Mouse (Mus musculus): ENCODE results near the gene Gm10300. TPM values are rescaled to one million over a fixed set of nuclear protein-coding genes. Genes with fewer than 3 reads are reported as not detected.
A peak's percentile ranks its signal among the peaks of the same experiment; 100 is the strongest.

Gm10300 gene
- polyA plus RNA-seq, 1 experiment = not detected

DNA sequence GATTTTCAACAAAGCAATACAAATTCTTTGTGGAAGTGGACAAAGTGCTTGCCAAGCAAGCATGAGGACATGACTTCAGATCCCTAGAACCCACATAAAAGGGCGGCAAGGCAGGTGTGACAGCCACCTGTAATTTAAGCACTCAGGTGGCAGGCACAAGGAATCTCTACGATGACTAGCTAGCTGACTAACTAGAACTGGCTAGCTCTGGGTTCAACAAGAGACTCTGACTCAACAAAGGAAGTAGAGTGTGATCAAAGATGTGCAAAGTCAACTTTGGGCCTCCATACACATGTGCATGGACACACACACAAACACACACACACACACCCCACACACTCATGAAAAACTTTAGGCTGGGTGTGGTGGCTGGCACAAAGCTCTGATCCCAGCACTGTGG lies 35.0 kb upstream of the Gm10300 start:
- Histone ChIP-seq H3K27me3 (ENCODE audit: control insufficient read depth, insufficient read depth, insufficient read length) (no peaks in the 10 kb centered on the region), H3K36me3 (ENCODE audit: control insufficient read depth, insufficient read depth) (no peaks in the 10 kb centered on the region), H3K4me3 (ENCODE audit: insufficient read depth, poor library complexity, severe bottlenecking) (no peak overlapping the region), H3K79me3 (ENCODE audit: low read depth) (peaks cover 7% of the 10 kb centered on the region), H3ac (ENCODE audit: control insufficient read depth, insufficient read length, low read depth) (no peak overlapping the region), H3K79me2 (ENCODE audit: control insufficient read depth, insufficient read depth) (peaks cover under 1% of the 10 kb centered on the region)
- TF ChIP-seq CEBPB (IDR thresholded peaks at IDR 0.05; ENCODE audit: low read depth) = no peak
- TF ChIP-seq CTCF (IDR thresholded peaks at IDR 0.05; ENCODE audit: control insufficient read depth, insufficient read depth, insufficient read length) = no peak

DNA sequence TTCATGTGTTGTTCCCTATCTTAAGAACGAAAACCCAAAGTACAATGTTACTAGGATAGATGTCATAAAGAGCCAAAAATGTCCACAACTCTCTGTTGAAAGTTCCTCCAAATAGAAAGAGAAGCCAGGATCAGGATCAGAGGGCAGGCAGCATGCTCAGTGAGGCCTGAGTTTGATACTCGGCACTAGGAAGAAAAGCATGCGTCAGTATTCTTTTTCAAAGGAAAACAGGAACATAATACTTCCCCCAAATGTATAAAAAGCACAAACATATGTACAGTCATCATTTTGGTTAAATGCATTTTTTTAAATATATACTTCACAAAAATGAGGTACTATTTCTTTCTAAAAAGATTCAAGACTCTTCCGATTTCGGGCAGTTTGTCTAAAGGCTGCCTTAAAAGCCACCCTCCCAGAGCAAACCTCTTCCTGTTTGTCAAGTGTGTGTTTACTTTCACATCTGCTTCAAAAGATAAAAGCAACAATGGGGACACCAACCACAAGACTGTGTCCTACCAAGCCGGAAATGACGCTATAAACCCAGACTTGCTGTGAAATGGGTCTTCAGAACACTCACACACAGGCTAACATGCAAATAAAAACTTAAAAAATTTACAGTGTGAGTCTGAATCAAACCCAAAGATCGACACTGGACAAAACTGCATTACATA lies 34.4 kb upstream of the Gm10300 start:
- Histone ChIP-seq H3ac (ENCODE audit: control insufficient read depth, insufficient read length, low read depth) (no peak overlapping the region), H3K4me3 (ENCODE audit: insufficient read depth, poor library complexity, severe bottlenecking) (no peak overlapping the region), H3K27me3 (ENCODE audit: control insufficient read depth, insufficient read depth, insufficient read length) (no peaks in the 10 kb centered on the region), H3K36me3 (ENCODE audit: control insufficient read depth, insufficient read depth) (no peaks in the 10 kb centered on the region), H3K79me3 (ENCODE audit: low read depth) (peaks cover 7% of the 10 kb centered on the region), H3K79me2 (ENCODE audit: control insufficient read depth, insufficient read depth) (peaks cover 6% of the 10 kb centered on the region)
- TF ChIP-seq FOSL1 (IDR thresholded peaks at IDR 0.05; ENCODE audit: insufficient read depth, low read length, poor library complexity, severe bottlenecking) (no peak), CEBPB (IDR thresholded peaks at IDR 0.05; ENCODE audit: low read depth) (no peak), MYOD1 (IDR thresholded peaks at IDR 0.05; ENCODE audit: control insufficient read depth, insufficient read length, low read depth) (no peak), USF1 (IDR thresholded peaks at IDR 0.05; ENCODE audit: low read depth) (no peak), MAX (IDR thresholded peaks at IDR 0.05) (no peak), CTCF (IDR thresholded peaks at IDR 0.05; ENCODE audit: control insufficient read depth, insufficient read depth, insufficient read length) (no peak), MYOG (IDR thresholded peaks at IDR 0.05; ENCODE audit: control insufficient read depth, extremely low read depth, insufficient read length) (no peak)

DNA sequence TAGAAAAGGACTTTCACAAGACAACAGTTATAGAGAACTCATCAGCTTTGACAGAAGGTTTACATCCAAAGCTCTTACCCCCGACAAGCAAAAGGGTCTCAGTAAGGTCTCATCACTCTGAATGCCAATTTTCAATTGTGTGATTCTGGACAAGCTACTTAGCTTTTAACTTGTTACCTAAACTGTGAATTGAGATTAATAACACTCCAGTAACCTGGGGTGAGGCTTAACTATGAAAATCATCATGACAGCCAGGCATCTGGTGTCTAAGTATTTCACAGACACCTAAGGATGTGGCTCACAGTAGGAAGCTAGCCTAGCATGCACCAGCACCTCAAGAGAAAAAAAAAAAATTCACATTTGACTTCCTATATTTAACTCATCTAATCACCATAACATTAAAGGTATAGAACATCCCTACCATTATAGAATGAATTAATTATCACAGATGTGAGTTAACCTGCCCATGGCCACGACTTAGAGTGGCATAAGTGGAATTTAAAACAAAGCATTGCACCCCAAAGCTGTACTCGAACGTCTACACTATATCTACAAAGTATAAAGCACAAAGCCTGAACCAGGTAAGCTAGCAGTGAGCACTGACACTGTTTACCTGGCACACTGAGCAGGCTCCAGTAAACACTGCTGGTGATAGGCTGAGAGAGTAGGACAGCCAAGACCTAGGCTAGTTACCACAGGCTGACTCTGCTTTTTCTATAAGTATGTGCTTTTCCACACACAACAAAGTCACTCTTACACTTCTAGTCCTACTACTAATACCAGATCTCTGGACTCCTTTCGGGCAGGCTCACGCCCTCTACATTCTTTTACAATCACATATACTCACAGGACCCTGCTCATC lies 32.8 kb upstream of the Gm10300 start:
- Histone ChIP-seq H3K4me3 (ENCODE audit: insufficient read depth, poor library complexity, severe bottlenecking) (no peak overlapping the region), H3K79me3 (ENCODE audit: low read depth) (peaks cover 4% of the 10 kb centered on the region), H3K27me3 (ENCODE audit: control insufficient read depth, insufficient read depth, insufficient read length) (no peaks in the 10 kb centered on the region), H3K36me3 (ENCODE audit: control insufficient read depth, insufficient read depth) (no peaks in the 10 kb centered on the region), H3K79me2 (ENCODE audit: control insufficient read depth, insufficient read depth) (peaks cover 7% of the 10 kb centered on the region), H3ac (ENCODE audit: control insufficient read depth, insufficient read length, low read depth) (no peak overlapping the region)
- TF ChIP-seq CEBPB (IDR thresholded peaks at IDR 0.05; ENCODE audit: low read depth) = no peak
- no peak for TF ChIP-seq MAX (IDR thresholded peaks at IDR 0.05)
- TF ChIP-seq MYOG (IDR thresholded peaks at IDR 0.05; ENCODE audit: control insufficient read depth, extremely low read depth, insufficient read length) = no peak
- no peak for TF ChIP-seq CTCF (IDR thresholded peaks at IDR 0.05; ENCODE audit: control insufficient read depth, insufficient read depth, insufficient read length)
- no peak for TF ChIP-seq MYOD1 (IDR thresholded peaks at IDR 0.05; ENCODE audit: control insufficient read depth, insufficient read length, low read depth)
- TF ChIP-seq FOSL1 (IDR thresholded peaks at IDR 0.05; ENCODE audit: insufficient read depth, low read length, poor library complexity, severe bottlenecking) = no peak
- no peak for TF ChIP-seq USF1 (IDR thresholded peaks at IDR 0.05; ENCODE audit: low read depth)

DNA sequence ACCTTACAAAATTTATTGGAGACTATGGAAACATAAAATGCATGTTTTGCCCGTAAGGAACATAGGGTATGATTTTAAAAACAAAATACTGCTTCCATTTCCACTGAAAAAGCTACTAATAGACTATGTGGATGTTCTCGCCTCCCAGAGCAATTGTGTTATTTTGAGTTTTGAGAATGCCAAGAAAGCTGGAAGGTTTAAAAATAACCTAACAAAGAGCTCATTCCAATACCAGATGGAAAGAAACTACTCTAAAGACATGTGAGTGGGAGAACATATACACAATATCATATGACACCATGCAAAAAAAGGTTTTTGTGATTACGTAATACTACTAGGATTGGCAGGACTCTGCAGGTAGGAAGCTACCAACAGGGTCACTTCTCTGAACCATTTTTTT lies 30.8 kb upstream of the Gm10300 start:
- Histone ChIP-seq H3K27me3 (ENCODE audit: control insufficient read depth, insufficient read depth, insufficient read length) (peaks cover 3% of the 10 kb centered on the region), H3K79me2 (ENCODE audit: control insufficient read depth, insufficient read depth) (peaks cover 7% of the 10 kb centered on the region), H3K4me3 (ENCODE audit: insufficient read depth, poor library complexity, severe bottlenecking) (no peak overlapping the region), H3K36me3 (ENCODE audit: control insufficient read depth, insufficient read depth) (no peaks in the 10 kb centered on the region), H3K79me3 (ENCODE audit: low read depth) (peaks cover 4% of the 10 kb centered on the region), H3ac (ENCODE audit: control insufficient read depth, insufficient read length, low read depth) (no peak overlapping the region)
- no peak for TF ChIP-seq FOSL1 (IDR thresholded peaks at IDR 0.05; ENCODE audit: insufficient read depth, low read length, poor library complexity, severe bottlenecking)
- TF ChIP-seq MAX (IDR thresholded peaks at IDR 0.05) = no peak
- no peak for TF ChIP-seq MYOG (IDR thresholded peaks at IDR 0.05; ENCODE audit: control insufficient read depth, extremely low read depth, insufficient read length)
- TF ChIP-seq CEBPB (IDR thresholded peaks at IDR 0.05; ENCODE audit: low read depth) = no peak
- TF ChIP-seq USF1 (IDR thresholded peaks at IDR 0.05; ENCODE audit: low read depth) = no peak
- TF ChIP-seq CTCF (IDR thresholded peaks at IDR 0.05; ENCODE audit: control insufficient read depth, insufficient read depth, insufficient read length) = no peak
- TF ChIP-seq MYOD1 (IDR thresholded peaks at IDR 0.05; ENCODE audit: control insufficient read depth, insufficient read length, low read depth) = no peak

DNA sequence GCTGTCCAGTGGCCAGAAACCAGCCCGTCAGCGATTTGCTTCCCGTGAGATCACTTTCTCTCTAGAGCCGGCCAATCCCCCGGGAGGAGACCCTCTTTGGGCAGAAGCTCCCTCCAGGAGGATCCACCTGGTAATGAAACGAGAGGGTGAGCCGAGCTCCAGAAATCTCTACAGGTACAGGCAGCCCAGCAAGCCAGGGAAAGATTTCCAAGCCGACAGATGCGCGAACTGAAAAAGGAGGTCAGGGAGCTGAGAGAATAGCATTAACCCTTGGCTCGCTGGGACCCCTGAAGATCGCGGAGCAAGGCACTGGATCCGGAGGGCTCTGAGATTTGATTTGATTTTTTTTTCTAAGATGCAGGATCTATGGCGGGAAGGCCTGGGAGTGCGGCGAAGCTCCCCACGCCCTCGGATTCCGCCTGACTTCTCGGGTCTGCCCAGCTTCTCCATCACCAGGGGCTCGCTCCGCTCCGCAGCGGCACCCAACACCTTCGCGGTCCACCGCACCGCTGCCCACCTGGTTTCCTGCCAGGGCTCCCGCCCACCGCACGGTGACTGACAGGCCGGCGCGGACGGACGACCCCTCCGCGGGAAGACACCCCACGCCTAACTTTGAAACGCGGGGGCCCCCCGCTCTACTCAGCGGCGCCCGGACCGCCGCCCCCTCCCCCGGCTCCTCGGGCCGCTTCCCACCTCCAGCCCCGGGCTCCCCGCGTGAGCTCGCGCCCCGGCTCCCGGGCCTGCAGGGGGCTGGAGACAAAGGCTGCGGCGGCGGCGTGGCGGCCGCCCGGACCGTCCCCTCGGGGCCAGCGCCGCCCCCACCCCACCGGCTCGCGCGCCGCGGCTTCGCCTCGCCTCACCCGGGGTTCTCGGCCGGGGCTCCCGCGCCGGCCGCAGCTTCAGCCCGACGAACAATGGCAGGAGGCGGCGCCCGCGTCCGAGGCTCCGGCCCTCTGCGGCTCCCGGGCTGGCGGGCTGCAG lies 26.2 kb upstream of the Gm10300 start:
- Histone ChIP-seq H3K27me3 (ENCODE audit: control insufficient read depth, insufficient read depth, insufficient read length) (peaks cover 10% of the 10 kb centered on the region), H3K79me2 (ENCODE audit: control insufficient read depth, insufficient read depth) (peaks cover 7% of the 10 kb centered on the region), H3K79me3 (ENCODE audit: low read depth) (no peaks in the 10 kb centered on the region), H3K36me3 (ENCODE audit: control insufficient read depth, insufficient read depth) (no peaks in the 10 kb centered on the region), H3ac (ENCODE audit: control insufficient read depth, insufficient read length, low read depth) (peak overlapping the region; percentile 86), H3K4me3 (ENCODE audit: insufficient read depth, poor library complexity, severe bottlenecking) (peak overlapping the region; percentile 41)
- TF ChIP-seq CTCF (IDR thresholded peaks at IDR 0.05; ENCODE audit: control insufficient read depth, insufficient read depth, insufficient read length) = no peak
- TF ChIP-seq CEBPB (IDR thresholded peaks at IDR 0.05; ENCODE audit: low read depth) = no peak
- TF ChIP-seq MAX (IDR thresholded peaks at IDR 0.05) = no peak
- TF ChIP-seq MYOG (IDR thresholded peaks at IDR 0.05; ENCODE audit: control insufficient read depth, extremely low read depth, insufficient read length) = no peak
- no peak for TF ChIP-seq FOSL1 (IDR thresholded peaks at IDR 0.05; ENCODE audit: insufficient read depth, low read length, poor library complexity, severe bottlenecking)
- no peak for TF ChIP-seq MYOD1 (IDR thresholded peaks at IDR 0.05; ENCODE audit: control insufficient read depth, insufficient read length, low read depth)
- TF ChIP-seq USF1 (IDR thresholded peaks at IDR 0.05; ENCODE audit: low read depth) = no peak
